Mouse (Mus musculus): ENCODE data around the gene Tmem130.

Tmem130 gene

GRCm38 (mm10) chr5:144729216-144729615 lies 32.4 kb downstream of the Tmem130 start:
- DNase-seq (ENCODE audit: low spot score): peak; percentile 54

- DNase-seq (ENCODE audit: low spot score): no peak
Measured at GRCm38 (mm10) chr5:144728237-144728636, 33.4 kb downstream of the Tmem130 start.

GRCm38 (mm10) chr5:144727119-144727518 lies 34.5 kb downstream of the Tmem130 start:
- DNase-seq (ENCODE audit: low spot score): peak; percentile 66

- no peak for DNase-seq (ENCODE audit: low spot score)
Measured at GRCm38 (mm10) chr5:144725554-144725953, 36.1 kb downstream of the Tmem130 start.

GRCm38 (mm10) chr5:144724926-144725325 lies 36.7 kb downstream of the Tmem130 start:
- no peak for DNase-seq (ENCODE audit: low spot score)

- DNase-seq (ENCODE audit: low spot score): no peak
Measured at GRCm38 (mm10) chr5:144720281-144720680, 41.3 kb downstream of the Tmem130 start.

- no peak for DNase-seq (ENCODE audit: low spot score)
Measured at GRCm38 (mm10) chr5:144719781-144720180, 41.8 kb downstream of the Tmem130 start.

GRCm38 (mm10) chr5:144717186-144717585 lies 44.4 kb downstream of the Tmem130 start:
- no peak for DNase-seq (ENCODE audit: low spot score)

GRCm38 (mm10) chr5:144713371-144713770 lies 48.2 kb downstream of the Tmem130 start:
- no peak for DNase-seq (ENCODE audit: low spot score)

- no peak for DNase-seq (ENCODE audit: low spot score)
Measured at GRCm38 (mm10) chr5:144707603-144708002, 54.0 kb downstream of the Tmem130 start.

- no peak for DNase-seq (ENCODE audit: low spot score)
Measured at GRCm38 (mm10) chr5:144703464-144704368, 57.9 kb downstream of the Tmem130 start.

GRCm38 (mm10) chr5:144695289-144696060 lies 66.1 kb downstream of the Tmem130 start:
- DNase-seq (ENCODE audit: low spot score): no peak

- no peak for DNase-seq (ENCODE audit: low spot score)
Measured at GRCm38 (mm10) chr5:144694161-144694560, 67.5 kb downstream of the Tmem130 start.

GRCm38 (mm10) chr5:144691421-144691820 lies 70.2 kb downstream of the Tmem130 start:
- DNase-seq (ENCODE audit: low spot score): no peak

- no peak for DNase-seq (ENCODE audit: low spot score)
Measured at GRCm38 (mm10) chr5:144688371-144688770, 73.2 kb downstream of the Tmem130 start.
